Mouse (Mus musculus) embryonic facial prominence, embryonic 11.5 days (tissue): Measurements from ENCODE around the gene Auts2. TPM values are rescaled to one million over a fixed set of nuclear protein-coding genes. Genes with fewer than 3 reads are reported as not detected.

Experiments
- ATAC-seq: fragments of 200-750 bp; cut with Nextera tagmentation; replicated peaks from 2 replicates; pipeline ENCODE4 v1.8.0; 2017; ENCODE audit warnings: low read depth; ENCODE audit not compliant: insufficient number of reproducible peaks, low FRiP score, low TSS enrichment
- DNase-seq: peaks from one replicate; pipeline ENCODE4 v3.0.0-alpha.2; 2015; ENCODE audit warnings: low spot score
- H3K27ac ChIP-seq: fragments of 300-500 bp; sonication (generic); replicated peaks from 2 replicates; pipeline ENCODE4 v1.5.1; 2014; ENCODE audit warnings: mild to moderate bottlenecking, low read depth, low read length, control low read depth
- H3K27me3 ChIP-seq: fragments of 300-500 bp; sonication (generic); 2 replicates; pipeline ENCODE4 v1.6.1; 2014; ENCODE audit warnings: mild to moderate bottlenecking, low read length, moderate library complexity, mixed read lengths; ENCODE audit not compliant: control insufficient read depth, insufficient read depth
- H3K36me3 ChIP-seq: fragments of 300-500 bp; sonication (generic); replicated peaks from 2 replicates; pipeline ENCODE4 v1.6.1; 2014; ENCODE audit warnings: low read depth, mild to moderate bottlenecking, low read length, moderate library complexity, mixed read lengths; ENCODE audit not compliant: control insufficient read depth, insufficient read depth
- H3K4me1 ChIP-seq: fragments of 300-500 bp; sonication (generic); 2 replicates; pipeline ENCODE4 v1.6.1; 2014; ENCODE audit warnings: low read length, mixed read lengths; ENCODE audit not compliant: control insufficient read depth, insufficient read depth
- H3K4me2 ChIP-seq: fragments of 300-500 bp; sonication (generic); 2 replicates; pipeline ENCODE4 v1.6.1; 2014; ENCODE audit warnings: low read depth, mild to moderate bottlenecking, control low read depth, low read length, moderate library complexity
- H3K4me3 ChIP-seq: fragments of 300-500 bp; sonication (generic); 2 replicates; pipeline ENCODE4 v1.5.1; 2014; ENCODE audit warnings: low read depth, low read length, control low read depth
- H3K9ac ChIP-seq: fragments of 300-500 bp; sonication (generic); replicated peaks from 2 replicates; pipeline ENCODE4 v1.6.1; 2014; ENCODE audit warnings: mild to moderate bottlenecking, control low read depth, low read length
- H3K9me3 ChIP-seq: fragments of 300-500 bp; sonication (generic); replicated peaks from 2 replicates; pipeline ENCODE4 v1.6.1; 2016; ENCODE audit warnings: mild to moderate bottlenecking, low read length, inconsistent platforms, mixed read lengths; ENCODE audit not compliant: control insufficient read depth
- WGBS: fragments of 180-500 bp; shearing (Covaris S2); extraction: QIAGEN DNeasy Blood & Tissue Kit; methylation state at CpG from one replicate; pipeline ENCODE4 v1.1.7; 2014; 5-methylcytosine and 5-hydroxymethylcytosine counted together
- polyA plus RNA-seq: library from polyadenylated mRNA; unstranded; fragments of >200 nt; fragmentation: Nextera tagmentation; extraction: Ambion mirVana; gene quantifications from 2 replicates; pipeline ENCODE4 v1.2.1, GENCODE M21; 2014

The Auts2 gene
- polyA plus RNA-seq, 1 experiment from 2014 or later: 30.5 TPM

DNA sequence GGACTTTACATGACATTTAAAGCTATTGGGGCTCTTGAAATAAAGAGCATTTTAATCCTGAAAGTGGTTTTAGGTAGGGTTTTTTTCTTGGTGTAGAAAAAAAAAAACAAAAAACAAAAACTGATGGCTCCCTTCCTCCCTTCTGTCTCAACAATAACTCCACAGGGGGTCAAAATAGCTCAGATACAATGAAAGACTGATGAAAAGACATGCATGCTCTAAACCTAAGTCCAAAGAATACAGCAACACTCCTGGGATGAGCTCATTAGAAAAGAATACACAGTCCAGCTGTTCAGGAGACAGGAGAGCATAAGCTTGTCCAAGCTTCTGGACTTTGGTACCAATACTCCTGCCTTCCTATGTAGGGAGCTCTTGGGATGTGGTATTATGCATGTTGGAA, 764.0 kb downstream of the Auts2 start:
- no peak overlapping the region for H3K27ac ChIP-seq
- H3K4me1 ChIP-seq: peaks cover 3% of the 10 kb centered on the region; the same call in 1 of the 2 replicates
- H3K4me2 ChIP-seq: no peak overlapping the region
- no peak overlapping the region for H3K9ac ChIP-seq
- no peaks in the 10 kb centered on the region for H3K9me3 ChIP-seq
- DNase-seq: no peak
- no peak for ATAC-seq
- H3K36me3 ChIP-seq: no peaks in the 10 kb centered on the region
- no peak overlapping the region for H3K4me3 ChIP-seq
- H3K27me3 ChIP-seq: no peaks in the 10 kb centered on the region

DNA sequence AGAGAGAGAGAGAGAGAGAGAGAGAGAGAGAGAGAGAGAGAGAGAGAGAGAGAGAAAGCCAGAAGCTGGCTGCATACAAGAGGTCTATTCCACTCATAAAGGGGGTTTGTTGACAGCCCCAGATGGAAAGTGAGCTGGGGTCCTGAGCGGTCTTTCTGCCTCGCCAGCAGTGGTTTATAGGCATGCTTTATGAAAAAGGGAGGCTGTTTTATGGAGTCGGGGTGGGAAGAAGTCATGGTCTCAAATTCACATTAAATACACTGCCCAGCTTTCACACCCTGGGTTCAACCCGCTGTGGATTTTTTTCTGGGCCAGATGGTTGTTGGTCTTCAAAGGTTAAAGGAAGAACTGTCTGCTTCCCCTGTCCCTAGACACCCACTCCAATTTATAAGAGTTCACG, 767.5 kb downstream of the Auts2 start:
- Histone ChIP-seq H3K9ac (no peak overlapping the region), H3K4me1 (peaks cover 3% of the 10 kb centered on the region; the same call in 1 of the 2 replicates), H3K27me3 (no peaks in the 10 kb centered on the region), H3K36me3 (no peaks in the 10 kb centered on the region), H3K9me3 (no peaks in the 10 kb centered on the region), H3K27ac (no peak overlapping the region), H3K4me3 (no peak overlapping the region), H3K4me2 (no peak overlapping the region)
- ATAC-seq (no peak), DNase-seq (no peak)
- 71% methylated on average over 5 of the region's 5 CpGs for WGBS

DNA sequence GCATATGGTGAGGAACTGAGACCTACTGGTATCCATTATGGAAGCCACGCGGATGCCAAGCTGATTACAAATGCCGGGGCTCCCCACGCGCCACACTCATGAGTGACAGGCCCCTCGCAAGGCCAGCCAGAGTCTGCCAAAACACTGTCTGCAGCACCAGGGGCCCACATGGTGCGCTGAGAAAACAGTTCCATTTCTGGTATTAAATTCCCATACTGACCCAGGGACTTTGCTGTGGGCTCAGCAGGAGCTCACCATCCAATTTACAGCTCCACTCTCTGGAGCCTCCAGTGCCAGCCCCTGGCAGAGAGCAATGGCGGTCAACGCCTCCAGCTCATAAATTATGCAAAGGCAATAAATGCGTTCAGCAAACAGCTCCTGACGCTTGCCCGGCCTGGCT, 767.9 kb downstream of the Auts2 start:
- no peaks in the 10 kb centered on the region for H3K27me3 ChIP-seq
- H3K36me3 ChIP-seq: no peaks in the 10 kb centered on the region
- 48% methylated on average over 12 of the region's 12 CpGs for WGBS
- H3K4me1 ChIP-seq: peaks cover 3% of the 10 kb centered on the region; the same call in 1 of the 2 replicates
- DNase-seq (peak; percentile 29), ATAC-seq (peak; percentile 56; the same call in 1 of the 2 replicates)
- no peak overlapping the region for H3K4me3 ChIP-seq
- no peak overlapping the region for H3K9ac ChIP-seq
- H3K9me3 ChIP-seq: no peaks in the 10 kb centered on the region
- H3K4me2 ChIP-seq: no peak overlapping the region
- H3K27ac ChIP-seq: no peak overlapping the region

DNA sequence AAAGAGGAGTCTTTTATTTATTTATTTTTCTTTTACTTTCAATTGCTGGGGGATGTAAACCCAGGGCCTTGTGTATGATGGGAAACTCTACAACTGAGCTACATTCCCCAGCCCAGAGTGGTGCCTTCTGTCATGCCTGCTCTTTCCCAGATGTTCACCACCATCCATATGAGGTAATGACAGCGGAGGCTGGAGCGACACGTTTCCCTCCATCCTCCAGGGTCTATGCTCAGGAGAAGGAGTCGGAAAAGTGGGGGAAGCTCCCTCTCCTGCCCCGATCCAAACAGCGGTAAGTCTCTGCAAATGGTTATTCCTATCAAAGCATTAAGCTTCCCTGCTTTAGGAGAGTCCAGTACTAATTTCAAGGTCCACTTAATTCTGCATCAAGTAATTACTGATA, 768.4 kb downstream of the Auts2 start:
- no peak for DNase-seq
- Histone ChIP-seq H3K27ac (no peak overlapping the region), H3K4me1 (peaks cover 3% of the 10 kb centered on the region; the same call in 1 of the 2 replicates), H3K27me3 (no peaks in the 10 kb centered on the region), H3K9me3 (no peaks in the 10 kb centered on the region), H3K4me2 (no peak overlapping the region), H3K9ac (no peak overlapping the region), H3K4me3 (no peak overlapping the region), H3K36me3 (no peaks in the 10 kb centered on the region)
- 79% methylated on average over 6 of the region's 6 CpGs for WGBS
- ATAC-seq: peak; percentile 18; the same call in 1 of the 2 replicates

DNA sequence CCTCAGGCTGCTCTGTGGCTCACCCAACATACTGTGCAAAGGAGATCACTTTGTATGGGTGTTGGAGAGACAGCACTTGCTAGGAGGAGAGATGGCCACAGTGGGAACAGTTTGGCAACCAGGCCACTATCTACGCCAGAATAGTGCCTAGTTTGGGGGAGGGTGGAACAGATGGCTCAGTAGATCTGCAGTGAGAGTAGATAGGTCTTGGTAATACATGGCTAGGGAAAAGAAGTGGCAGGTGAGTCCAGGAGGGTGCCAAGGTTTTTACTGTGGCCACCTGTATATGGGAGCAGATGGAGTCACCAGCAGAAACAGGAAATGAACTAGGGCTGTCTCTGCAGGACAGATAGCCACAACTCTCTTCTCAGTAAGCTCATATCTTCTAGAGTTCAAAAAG, 770.5 kb downstream of the Auts2 start:
- H3K4me2 ChIP-seq: no peak overlapping the region
- H3K4me3 ChIP-seq: no peak overlapping the region
- H3K36me3 ChIP-seq: no peaks in the 10 kb centered on the region
- H3K9ac ChIP-seq: no peak overlapping the region
- no peak for DNase-seq
- no peaks in the 10 kb centered on the region for H3K27me3 ChIP-seq
- peaks cover 3% of the 10 kb centered on the region; the same call in 1 of the 2 replicates for H3K4me1 ChIP-seq
- 83% methylated on average over 1 of the region's 1 CpGs for WGBS
- no peaks in the 10 kb centered on the region for H3K9me3 ChIP-seq
- ATAC-seq: no peak
- no peak overlapping the region for H3K27ac ChIP-seq

DNA sequence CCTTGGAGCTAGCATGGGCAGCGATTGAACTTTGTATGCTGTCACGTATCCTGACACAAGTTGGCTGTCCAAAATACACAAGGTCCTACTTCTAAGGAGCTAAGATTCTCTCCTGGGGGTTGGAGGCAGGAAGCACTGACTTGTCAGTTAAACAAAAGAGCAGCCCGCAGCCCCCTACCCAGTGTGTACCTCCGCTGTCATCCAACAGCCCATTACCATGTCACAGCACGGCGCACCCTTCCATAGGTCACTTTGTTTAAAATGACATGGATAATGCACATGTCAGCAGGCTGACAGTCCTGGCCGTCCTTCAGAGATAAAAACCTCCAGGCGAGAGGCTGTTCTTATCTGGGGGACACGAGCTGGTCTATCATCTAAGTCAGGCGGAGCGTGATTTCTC, 773.9 kb downstream of the Auts2 start:
- Histone ChIP-seq H3K4me3 (no peak overlapping the region), H3K36me3 (no peaks in the 10 kb centered on the region), H3K27ac (no peak overlapping the region), H3K9me3 (no peaks in the 10 kb centered on the region), H3K4me2 (no peak overlapping the region), H3K9ac (no peak overlapping the region), H3K27me3 (no peaks in the 10 kb centered on the region), H3K4me1 (no peaks in the 10 kb centered on the region; the same call in 1 of the 2 replicates)
- WGBS: 54% methylated on average over 11 of the region's 11 CpGs
- DNase-seq (no peak), ATAC-seq (no peak)

DNA sequence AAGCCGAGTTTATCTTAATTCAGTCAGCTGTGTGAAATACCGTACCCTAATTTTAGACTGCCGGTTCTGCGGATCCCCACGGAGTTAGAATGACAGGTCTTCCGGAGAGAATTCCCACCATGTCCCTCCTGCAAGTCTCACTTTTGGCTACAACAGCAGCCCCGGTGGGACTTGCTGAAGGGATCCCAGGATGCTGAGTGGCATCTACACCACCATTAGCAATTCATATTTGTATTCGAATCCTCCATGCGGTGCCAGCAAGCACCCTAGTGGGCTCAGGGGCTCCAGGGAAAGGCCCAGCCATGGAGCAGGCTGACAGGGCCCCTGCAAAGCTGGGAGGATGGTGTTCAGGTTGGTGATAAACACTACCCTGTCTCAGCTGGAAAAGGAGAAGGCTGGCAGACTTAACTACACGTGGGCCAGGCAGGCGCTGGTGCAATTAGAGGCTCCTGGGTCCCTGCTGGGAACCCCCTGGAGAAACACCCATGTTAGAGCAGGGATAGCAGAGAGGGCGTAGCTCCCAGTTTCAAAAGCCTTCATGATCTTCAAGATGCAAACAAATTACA, 775.4 kb downstream of the Auts2 start:
- DNase-seq (no peak), ATAC-seq (no peak)
- H3K4me1 ChIP-seq: no peaks in the 10 kb centered on the region; the same call in 1 of the 2 replicates
- no peak overlapping the region for H3K4me3 ChIP-seq
- no peak overlapping the region for H3K9ac ChIP-seq
- no peak overlapping the region for H3K4me2 ChIP-seq
- H3K36me3 ChIP-seq: no peaks in the 10 kb centered on the region
- H3K9me3 ChIP-seq: no peaks in the 10 kb centered on the region
- no peaks in the 10 kb centered on the region for H3K27me3 ChIP-seq
- no peak overlapping the region for H3K27ac ChIP-seq
- WGBS: 64% methylated on average over 12 of the region's 12 CpGs

DNA sequence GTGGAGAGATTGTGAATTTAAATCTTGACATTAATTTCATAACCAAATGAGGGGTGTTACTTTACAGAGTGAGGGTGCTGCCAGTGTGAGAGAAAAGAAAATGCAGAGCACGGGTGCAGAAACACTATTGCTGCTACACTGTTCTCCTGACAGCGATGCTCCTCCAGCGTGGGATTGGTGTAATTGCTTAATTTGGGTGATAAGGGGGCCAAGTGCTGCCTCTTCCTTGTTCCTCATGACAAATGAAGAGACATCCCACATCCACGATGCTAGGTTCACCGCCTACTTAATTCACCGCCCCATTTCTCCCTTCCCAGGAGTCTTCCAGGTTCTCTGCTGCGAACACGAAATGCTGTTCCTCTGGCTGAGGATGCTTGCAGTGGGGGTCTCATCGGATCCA, 776.0 kb downstream of the Auts2 start:
- Histone ChIP-seq H3K9me3 (no peaks in the 10 kb centered on the region), H3K27me3 (no peaks in the 10 kb centered on the region), H3K27ac (no peak overlapping the region), H3K36me3 (no peaks in the 10 kb centered on the region), H3K4me1 (no peaks in the 10 kb centered on the region; the same call in 1 of the 2 replicates), H3K4me2 (no peak overlapping the region), H3K4me3 (no peak overlapping the region), H3K9ac (no peak overlapping the region)
- ATAC-seq (no peak), DNase-seq (no peak)
- 88% methylated on average over 9 of the region's 9 CpGs for WGBS
